Mouse (Mus musculus) myocyte (in vitro differentiated cells): ENCODE data around the gene Tmem182. TPM values are rescaled to one million over a fixed set of nuclear protein-coding genes. Genes with fewer than 3 reads are reported as not detected.

Experiments used
- H3K27me3 ChIP-seq: one replicate; pipeline ENCODE4 v1.6.1; 2011; ENCODE audit not compliant: control insufficient read depth, insufficient read depth, insufficient read length
- H3K36me3 ChIP-seq: one replicate; pipeline ENCODE4 v1.6.1; 2011; ENCODE audit not compliant: control insufficient read depth, insufficient read depth
- H3K4me2 ChIP-seq: one replicate; pipeline ENCODE4 v1.6.1; 2011; ENCODE audit warnings: low read depth, control low read depth
- H3K4me3 ChIP-seq: one replicate; pipeline ENCODE4 v1.5.1; 2011; ENCODE audit warnings: mild to moderate bottlenecking, control low read depth, moderate library complexity
- H3K79me2 ChIP-seq: one replicate; pipeline ENCODE4 v1.6.1; 2011; ENCODE audit not compliant: control insufficient read depth, insufficient read depth
- H3ac ChIP-seq: one replicate; pipeline ENCODE4 v1.6.1; 2011; ENCODE audit not compliant: control insufficient read depth, insufficient read length
- CEBPB ChIP-seq: IDR thresholded peaks from 2 replicates; pipeline ENCODE4 v1.6.1; 2011; ENCODE audit warnings: mild to moderate bottlenecking, moderate library complexity; ENCODE audit not compliant: poor library complexity, insufficient read depth, severe bottlenecking
- E2F4 ChIP-seq: IDR thresholded peaks from one replicate; pipeline ENCODE4 v1.6.1; 2011; ENCODE audit warnings: mild to moderate bottlenecking, control low read depth, moderate library complexity; ENCODE audit not compliant: insufficient read depth
- MAX ChIP-seq: IDR thresholded peaks from one replicate; pipeline ENCODE4 v1.6.1; 2011; ENCODE audit warnings: low read depth, mild to moderate bottlenecking, control low read depth
- MYOD1 ChIP-seq, 3 experiments: IDR thresholded peaks; one replicate each; pipeline ENCODE4 v1.6.1; 2011; ENCODE audit warnings: control low read depth in 2 of 3, low read depth in 2 of 3, mild to moderate bottlenecking in 2 of 3, moderate library complexity in 1 of 3; ENCODE audit not compliant: insufficient read length in 2 of 3, control insufficient read depth in 1 of 3
- MYOG ChIP-seq, 3 experiments: IDR thresholded peaks; one replicate each; pipeline ENCODE4 v1.6.1; 2011; ENCODE audit warnings: control low read depth in 2 of 3, low read depth in 2 of 3, mild to moderate bottlenecking in 2 of 3; ENCODE audit not compliant: insufficient read length in 2 of 3, control insufficient read depth in 1 of 3, insufficient read depth in 1 of 3
- POLR2A ChIP-seq: IDR thresholded peaks from one replicate; pipeline ENCODE4 v1.6.1; 2011; ENCODE audit warnings: low read depth, mild to moderate bottlenecking, control low read depth, moderate library complexity; ENCODE audit not compliant: insufficient read length
- POLR2AphosphoS2 ChIP-seq: IDR thresholded peaks from one replicate; pipeline ENCODE4 v1.6.1; 2011; ENCODE audit warnings: low read depth, control low read depth; ENCODE audit not compliant: insufficient read length
- REST ChIP-seq: IDR thresholded peaks from one replicate; pipeline ENCODE4 v1.6.1; 2011; ENCODE audit warnings: mild to moderate bottlenecking, control low read depth, moderate library complexity; ENCODE audit not compliant: insufficient read depth, insufficient read length
- SRF ChIP-seq: IDR thresholded peaks from one replicate; pipeline ENCODE4 v1.6.1; 2011; ENCODE audit warnings: low read depth; ENCODE audit not compliant: control insufficient read depth, insufficient read length
- TCF12 ChIP-seq: IDR thresholded peaks from one replicate; pipeline ENCODE4 v1.6.1; 2011; ENCODE audit warnings: mild to moderate bottlenecking, control low read depth; ENCODE audit not compliant: poor library complexity, insufficient read depth, severe bottlenecking
- TCF3 ChIP-seq: IDR thresholded peaks from one replicate; pipeline ENCODE4 v1.6.1; 2011; ENCODE audit warnings: low read depth, control low read depth; ENCODE audit not compliant: insufficient read length
- USF1 ChIP-seq: IDR thresholded peaks from one replicate; pipeline ENCODE4 v1.6.1; 2011; ENCODE audit warnings: low read depth, mild to moderate bottlenecking, control low read depth, moderate library complexity
- polyA plus RNA-seq: library from polyadenylated mRNA; unstranded; fragments of >200 nt; fragmentation: generic; extraction: Trizol; gene quantifications from one replicate; pipeline ENCODE4 v1.2.1, GENCODE M21; 2012; ENCODE audit warnings: missing spikeins

Tmem182 gene
- polyA plus RNA-seq, 1 experiment = 58.0 TPM

- Histone ChIP-seq H3K4me2 (no peak overlapping the region), H3K36me3 (no peaks in the 10 kb centered on the region), H3K79me2 (no peaks in the 10 kb centered on the region), H3K4me3 (no peak overlapping the region), H3ac (no peak overlapping the region), H3K27me3 (no peaks in the 10 kb centered on the region)
- TF ChIP-seq SRF = no peak
Measured at GRCm38 (mm10) chr1:40774040-40774439, 31.4 kb upstream of the Tmem182 start.

GRCm38 (mm10) chr1:40776102-40776501 lies 29.3 kb upstream of the Tmem182 start:
- H3K4me2 ChIP-seq = no peak overlapping the region
- TF ChIP-seq USF1 (no peak), POLR2AphosphoS2 (no peak), MYOG (IDR thresholded peaks at IDR 0.05; ENCODE audit: control insufficient read depth in 1 of 3, insufficient read depth in 1 of 3, insufficient read length in 2 of 3, low read depth in 2 of 3) (no peak), POLR2A (no peak), MAX (no peak), TCF3 (no peak), E2F4 (no peak), TCF12 (no peak), MYOD1 (IDR thresholded peaks at IDR 0.05; ENCODE audit: control insufficient read depth in 1 of 3, insufficient read length in 2 of 3, low read depth in 2 of 3) (no peak), SRF (no peak), REST (no peak), CEBPB (no peak)
- H3ac ChIP-seq = no peak overlapping the region
- no peaks in the 10 kb centered on the region for H3K79me2 ChIP-seq
- no peaks in the 10 kb centered on the region for H3K27me3 ChIP-seq
- peaks cover 3% of the 10 kb centered on the region for H3K36me3 ChIP-seq
- no peak overlapping the region for H3K4me3 ChIP-seq

DNA sequence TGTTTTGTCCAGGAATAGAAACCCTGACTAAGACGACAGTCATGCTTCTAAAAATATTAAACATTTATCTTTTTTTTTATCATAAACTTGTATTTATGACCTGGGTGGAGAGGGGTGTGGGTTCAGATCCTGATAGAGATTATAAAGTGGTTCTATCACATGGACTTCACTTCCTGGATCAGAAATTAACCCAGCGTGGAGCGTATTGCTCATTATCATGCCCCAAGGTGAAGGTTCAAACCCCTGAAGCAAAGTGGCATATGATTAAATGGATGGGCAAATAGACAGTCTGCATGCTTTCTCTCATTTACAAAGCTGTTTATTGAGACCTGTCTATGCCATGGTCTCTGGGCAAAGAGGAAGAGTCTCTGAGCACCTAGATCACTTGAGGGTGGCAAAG lies 28.6 kb upstream of the Tmem182 start:
- Histone ChIP-seq H3K79me2 (no peaks in the 10 kb centered on the region), H3ac (no peak overlapping the region), H3K27me3 (no peaks in the 10 kb centered on the region), H3K36me3 (peaks cover 3% of the 10 kb centered on the region), H3K4me2 (no peak overlapping the region), H3K4me3 (no peak overlapping the region)
- TF ChIP-seq CEBPB (no peak), MYOG (IDR thresholded peaks at IDR 0.05; ENCODE audit: control insufficient read depth in 1 of 3, insufficient read depth in 1 of 3, insufficient read length in 2 of 3, low read depth in 2 of 3) (no peak), REST (no peak), TCF3 (no peak), POLR2AphosphoS2 (no peak), MAX (no peak), SRF (no peak), USF1 (no peak), TCF12 (no peak), E2F4 (no peak), MYOD1 (IDR thresholded peaks at IDR 0.05; ENCODE audit: control insufficient read depth in 1 of 3, insufficient read length in 2 of 3, low read depth in 2 of 3) (no peak), POLR2A (no peak)

GRCm38 (mm10) chr1:40783450-40783849 lies 22.0 kb upstream of the Tmem182 start:
- no peak overlapping the region for H3K4me3 ChIP-seq
- TF ChIP-seq POLR2AphosphoS2 (no peak), CEBPB (no peak), TCF12 (no peak), POLR2A (no peak), REST (no peak), TCF3 (no peak), MYOD1 (IDR thresholded peaks at IDR 0.05; ENCODE audit: control insufficient read depth in 1 of 3, insufficient read length in 2 of 3, low read depth in 2 of 3) (no peak), E2F4 (no peak), MYOG (IDR thresholded peaks at IDR 0.05; ENCODE audit: control insufficient read depth in 1 of 3, insufficient read depth in 1 of 3, insufficient read length in 2 of 3, low read depth in 2 of 3) (no peak), MAX (no peak), SRF (no peak), USF1 (no peak)
- no peak overlapping the region for H3ac ChIP-seq
- no peaks in the 10 kb centered on the region for H3K27me3 ChIP-seq
- H3K36me3 ChIP-seq = peaks cover 3% of the 10 kb centered on the region
- H3K4me2 ChIP-seq = no peak overlapping the region
- no peaks in the 10 kb centered on the region for H3K79me2 ChIP-seq

DNA sequence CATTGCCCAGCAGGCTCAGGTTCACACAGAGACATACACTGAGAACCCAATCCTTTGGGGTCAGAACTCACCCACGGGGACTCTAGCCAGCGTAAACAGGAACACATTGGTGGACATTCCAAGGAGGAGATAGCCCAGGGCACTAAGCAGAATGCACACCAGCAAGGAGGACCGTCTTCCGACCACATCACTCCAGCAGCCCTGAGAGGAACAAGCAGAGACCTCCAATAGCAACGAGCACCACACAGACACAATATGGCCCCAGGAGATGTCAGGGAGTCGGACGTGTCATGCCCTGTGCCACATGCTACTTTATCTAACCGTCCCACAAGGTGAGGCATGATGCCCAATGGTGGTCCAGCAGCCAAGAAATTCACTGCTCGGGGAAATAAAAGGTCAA lies 21.1 kb upstream of the Tmem182 start:
- Histone ChIP-seq H3ac (no peak overlapping the region), H3K36me3 (peaks cover 3% of the 10 kb centered on the region), H3K4me2 (no peak overlapping the region), H3K79me2 (no peaks in the 10 kb centered on the region), H3K4me3 (no peak overlapping the region), H3K27me3 (no peaks in the 10 kb centered on the region)
- no peak for TF ChIP-seq MYOG (IDR thresholded peaks at IDR 0.05; ENCODE audit: control insufficient read depth in 1 of 3, insufficient read depth in 1 of 3, insufficient read length in 2 of 3, low read depth in 2 of 3)
- no peak for TF ChIP-seq CEBPB
- no peak for TF ChIP-seq REST
- no peak for TF ChIP-seq MAX
- no peak for TF ChIP-seq POLR2A
- TF ChIP-seq TCF3 = no peak
- no peak for TF ChIP-seq TCF12
- no peak for TF ChIP-seq MYOD1 (IDR thresholded peaks at IDR 0.05; ENCODE audit: control insufficient read depth in 1 of 3, insufficient read length in 2 of 3, low read depth in 2 of 3)
